Mouse (Mus musculus): ENCODE measurements around the gene Gm37240. TPM values are rescaled to one million over a fixed set of nuclear protein-coding genes. Genes with fewer than 3 reads are reported as not detected.

Gm37240 gene
- polyA plus RNA-seq, 1 experiment from 2014 or later: 14.9 TPM

GRCm38 (mm10) chr3:84695418-84695817 lies 1191.9 kb downstream of the Gm37240 start:
- Histone ChIP-seq H3K4me3 (no peak overlapping the region), H3K9ac (no peak overlapping the region), H3K36me3 (no peaks in the 10 kb centered on the region), H3K4me2 (no peak overlapping the region), H3K27ac (no peak overlapping the region), H3K27me3 (peaks cover 8% of the 10 kb centered on the region; the same call in 1 of the 2 replicates), H3K4me1 (peaks cover 16% of the 10 kb centered on the region), H3K9me3 (no peaks in the 10 kb centered on the region)
- 69% methylated on average over 9 of the region's 9 CpGs for WGBS
- ATAC-seq (ENCODE audit: insufficient number of reproducible peaks, low FRiP score, low TSS enrichment, low read depth): no peak

- Histone ChIP-seq H3K27me3 (peaks cover 8% of the 10 kb centered on the region; the same call in 1 of the 2 replicates), H3K4me2 (no peak overlapping the region), H3K9me3 (no peaks in the 10 kb centered on the region), H3K36me3 (no peaks in the 10 kb centered on the region), H3K9ac (no peak overlapping the region), H3K27ac (no peak overlapping the region), H3K4me1 (peaks cover 16% of the 10 kb centered on the region), H3K4me3 (no peak overlapping the region)
- no peak for ATAC-seq (ENCODE audit: insufficient number of reproducible peaks, low FRiP score, low TSS enrichment, low read depth)
- WGBS: 69% methylated on average over 10 of the region's 10 CpGs
These were observed 1193.4 kb downstream of the Gm37240 start for GRCm38 (mm10) chr3:84693886-84694285.

- Histone ChIP-seq H3K36me3 (no peaks in the 10 kb centered on the region), H3K4me3 (no peak overlapping the region), H3K9ac (no peak overlapping the region), H3K4me1 (peaks cover 16% of the 10 kb centered on the region), H3K4me2 (no peak overlapping the region), H3K27ac (no peak overlapping the region), H3K27me3 (peaks cover 8% of the 10 kb centered on the region; the same call in 1 of the 2 replicates), H3K9me3 (no peaks in the 10 kb centered on the region)
- no peak for ATAC-seq (ENCODE audit: insufficient number of reproducible peaks, low FRiP score, low TSS enrichment, low read depth)
- WGBS: 57% methylated on average over 4 of the region's 4 CpGs
These were observed 1194.6 kb downstream of the Gm37240 start for GRCm38 (mm10) chr3:84692647-84693199.

- Histone ChIP-seq H3K4me1 (no peaks in the 10 kb centered on the region), H3K4me2 (no peak overlapping the region), H3K4me3 (no peak overlapping the region), H3K9me3 (no peaks in the 10 kb centered on the region), H3K27me3 (peaks cover 8% of the 10 kb centered on the region; the same call in 1 of the 2 replicates), H3K27ac (no peak overlapping the region), H3K36me3 (no peaks in the 10 kb centered on the region), H3K9ac (no peak overlapping the region)
- WGBS: 75% methylated on average over 7 of the region's 7 CpGs
- ATAC-seq (ENCODE audit: insufficient number of reproducible peaks, low FRiP score, low TSS enrichment, low read depth): no peak
These were observed 1197.1 kb downstream of the Gm37240 start for GRCm38 (mm10) chr3:84690091-84690771.

- no peak overlapping the region for H3K27ac ChIP-seq
- no peaks in the 10 kb centered on the region for H3K9me3 ChIP-seq
- H3K9ac ChIP-seq: no peak overlapping the region
- H3K27me3 ChIP-seq: peaks cover 8% of the 10 kb centered on the region; the same call in 1 of the 2 replicates
- H3K4me2 ChIP-seq: no peak overlapping the region
- H3K4me1 ChIP-seq: no peaks in the 10 kb centered on the region
- no peaks in the 10 kb centered on the region for H3K36me3 ChIP-seq
- 67% methylated on average over 2 of the region's 2 CpGs for WGBS
- no peak for ATAC-seq (ENCODE audit: insufficient number of reproducible peaks, low FRiP score, low TSS enrichment, low read depth)
- no peak overlapping the region for H3K4me3 ChIP-seq
These were observed 1197.7 kb downstream of the Gm37240 start for GRCm38 (mm10) chr3:84689656-84690055.

- Histone ChIP-seq H3K9me3 (no peaks in the 10 kb centered on the region), H3K36me3 (no peaks in the 10 kb centered on the region), H3K9ac (no peak overlapping the region), H3K27me3 (peaks cover 8% of the 10 kb centered on the region; the same call in 1 of the 2 replicates), H3K4me2 (no peak overlapping the region), H3K27ac (no peak overlapping the region), H3K4me1 (no peaks in the 10 kb centered on the region), H3K4me3 (no peak overlapping the region)
- WGBS: 68% methylated on average over 5 of the region's 5 CpGs
- ATAC-seq (ENCODE audit: insufficient number of reproducible peaks, low FRiP score, low TSS enrichment, low read depth): no peak
These were observed 1199.1 kb downstream of the Gm37240 start for GRCm38 (mm10) chr3:84688176-84688575.

- H3K36me3 ChIP-seq: no peaks in the 10 kb centered on the region
- H3K9me3 ChIP-seq: no peaks in the 10 kb centered on the region
- no peak overlapping the region for H3K4me3 ChIP-seq
- H3K27me3 ChIP-seq: peaks cover 8% of the 10 kb centered on the region; the same call in 1 of the 2 replicates
- no peaks in the 10 kb centered on the region for H3K4me1 ChIP-seq
- WGBS: 39% methylated on average over 2 of the region's 2 CpGs
- no peak overlapping the region for H3K4me2 ChIP-seq
- no peak overlapping the region for H3K27ac ChIP-seq
- no peak overlapping the region for H3K9ac ChIP-seq
- no peak for ATAC-seq (ENCODE audit: insufficient number of reproducible peaks, low FRiP score, low TSS enrichment, low read depth)
These were observed 1199.9 kb downstream of the Gm37240 start for GRCm38 (mm10) chr3:84687488-84687846.

GRCm38 (mm10) chr3:84686799-84687487 lies 1200.4 kb downstream of the Gm37240 start:
- ATAC-seq (ENCODE audit: insufficient number of reproducible peaks, low FRiP score, low TSS enrichment, low read depth): no peak
- H3K4me2 ChIP-seq: no peak overlapping the region
- no peak overlapping the region for H3K27ac ChIP-seq
- H3K9me3 ChIP-seq: no peaks in the 10 kb centered on the region
- H3K4me1 ChIP-seq: no peaks in the 10 kb centered on the region
- H3K9ac ChIP-seq: no peak overlapping the region
- peaks cover 3% of the 10 kb centered on the region; the same call in 1 of the 2 replicates for H3K27me3 ChIP-seq
- no peak overlapping the region for H3K4me3 ChIP-seq
- 52% methylated on average over 7 of the region's 7 CpGs for WGBS
- H3K36me3 ChIP-seq: no peaks in the 10 kb centered on the region

GRCm38 (mm10) chr3:84686294-84686672 lies 1201.0 kb downstream of the Gm37240 start:
- Histone ChIP-seq H3K36me3 (no peaks in the 10 kb centered on the region), H3K4me1 (no peaks in the 10 kb centered on the region), H3K4me3 (no peak overlapping the region), H3K9ac (no peak overlapping the region), H3K27me3 (no peaks in the 10 kb centered on the region), H3K27ac (no peak overlapping the region), H3K9me3 (no peaks in the 10 kb centered on the region), H3K4me2 (no peak overlapping the region)
- ATAC-seq (ENCODE audit: insufficient number of reproducible peaks, low FRiP score, low TSS enrichment, low read depth): no peak
- WGBS: 96% methylated on average over 2 of the region's 2 CpGs

GRCm38 (mm10) chr3:84685662-84686293 lies 1201.5 kb downstream of the Gm37240 start:
- no peaks in the 10 kb centered on the region for H3K36me3 ChIP-seq
- no peak overlapping the region for H3K27ac ChIP-seq
- H3K4me2 ChIP-seq: no peak overlapping the region
- no peak for ATAC-seq (ENCODE audit: insufficient number of reproducible peaks, low FRiP score, low TSS enrichment, low read depth)
- H3K9me3 ChIP-seq: no peaks in the 10 kb centered on the region
- no peak overlapping the region for H3K4me3 ChIP-seq
- H3K27me3 ChIP-seq: no peaks in the 10 kb centered on the region
- 72% methylated on average over 8 of the region's 8 CpGs for WGBS
- no peak overlapping the region for H3K9ac ChIP-seq
- H3K4me1 ChIP-seq: no peaks in the 10 kb centered on the region

- no peak overlapping the region for H3K4me2 ChIP-seq
- WGBS: 87% methylated on average over 6 of the region's 6 CpGs
- H3K36me3 ChIP-seq: no peaks in the 10 kb centered on the region
- no peak overlapping the region for H3K9ac ChIP-seq
- H3K27me3 ChIP-seq: no peaks in the 10 kb centered on the region
- no peaks in the 10 kb centered on the region for H3K9me3 ChIP-seq
- no peak for ATAC-seq (ENCODE audit: insufficient number of reproducible peaks, low FRiP score, low TSS enrichment, low read depth)
- H3K4me1 ChIP-seq: no peaks in the 10 kb centered on the region
- H3K27ac ChIP-seq: no peak overlapping the region
- no peak overlapping the region for H3K4me3 ChIP-seq
These were observed 1203.5 kb downstream of the Gm37240 start for GRCm38 (mm10) chr3:84683788-84684187.

- Histone ChIP-seq H3K36me3 (no peaks in the 10 kb centered on the region), H3K9ac (no peak overlapping the region), H3K9me3 (no peaks in the 10 kb centered on the region), H3K27ac (no peak overlapping the region), H3K27me3 (no peaks in the 10 kb centered on the region), H3K4me3 (no peak overlapping the region), H3K4me1 (no peaks in the 10 kb centered on the region), H3K4me2 (no peak overlapping the region)
- ATAC-seq (ENCODE audit: insufficient number of reproducible peaks, low FRiP score, low TSS enrichment, low read depth): no peak
- 81% methylated on average over 8 of the region's 8 CpGs for WGBS
These were observed 1205.6 kb downstream of the Gm37240 start for GRCm38 (mm10) chr3:84681699-84682098.

Measured in limb, embryonic 15.5 days (tissue).